Mouse (Mus musculus): Measurements from ENCODE around the gene Fbxo34. TPM values are rescaled to one million over a fixed set of nuclear protein-coding genes. Genes with fewer than 3 reads are reported as not detected.
"Not testable (repeated sequence)": the region's sequence is repeated elsewhere in the genome, so short reads cannot be mapped to it uniquely, and the experiment has no call there.

The Fbxo34 gene
- total RNA-seq, 2 experiments from 2014 or later: 10.7 to 12.3 TPM

DNA sequence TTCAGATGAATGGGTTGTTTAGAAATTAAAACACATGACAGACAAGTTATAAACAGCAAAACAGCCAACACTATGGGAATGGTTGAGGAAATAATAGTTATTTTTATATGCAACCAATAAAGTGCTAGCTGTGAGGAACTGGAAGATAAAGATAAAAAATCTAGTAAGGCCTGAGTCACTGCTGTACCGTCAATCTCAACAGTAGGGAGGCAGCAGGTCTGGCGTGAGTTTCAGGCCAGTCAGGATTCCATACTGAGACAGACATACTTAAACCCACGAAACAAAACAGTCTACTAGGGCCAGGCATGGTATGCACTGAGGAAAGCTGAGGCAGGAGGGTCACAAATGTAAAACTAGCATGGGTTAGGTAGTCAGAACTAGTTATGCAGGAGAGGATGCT is 78.1 kb downstream of the Fbxo34 start:
- no peak for DNase-seq
- Histone ChIP-seq H3K4me3 (no peak overlapping the region), H3K27ac (no peak overlapping the region)
- intact Hi-C loops (cut with DNase I): no loop called here
- TF ChIP-seq CTCF (IDR thresholded peaks at IDR 0.05): no peak

DNA sequence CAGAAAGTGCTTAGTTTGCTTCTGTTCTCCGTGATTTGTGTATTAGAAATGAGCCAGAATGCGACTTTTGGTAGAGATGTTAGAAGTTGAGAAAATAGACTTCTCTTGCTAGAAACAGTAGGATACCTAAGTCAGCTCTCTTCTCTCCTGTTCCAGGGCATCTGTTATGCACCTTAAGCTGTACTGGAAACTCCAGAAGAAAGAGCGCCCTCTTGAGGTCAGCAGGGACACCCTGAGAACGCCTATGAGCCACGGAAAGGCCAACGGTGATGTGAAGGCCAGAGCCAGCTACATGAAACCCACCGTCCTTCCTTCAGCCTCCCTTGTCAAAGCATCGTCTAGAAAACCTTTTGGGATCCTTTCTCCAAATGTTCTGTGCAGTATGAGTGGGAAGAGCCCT is 78.8 kb downstream of the Fbxo34 start:
- Histone ChIP-seq H3K27ac (no peak overlapping the region), H3K4me3 (no peak overlapping the region)
- peak; percentile 90 for TF ChIP-seq CTCF (IDR thresholded peaks at IDR 0.05)
- intact Hi-C loops (cut with DNase I): loop anchor here (1.0 kb wide), 1 partner anchor 57 kb away; no protein-coding TSS in a partner anchor
- peak; percentile 59 for DNase-seq

GRCm38 (mm10) chr14:47529592-47529991 is 79.4 kb downstream of the Fbxo34 start:
- intact Hi-C loops (cut with DNase I): loop anchor here (1.0 kb wide), 1 partner anchor 57 kb away; no protein-coding TSS in a partner anchor
- not testable (repeated sequence) for DNase-seq, H3K27ac ChIP-seq, H3K4me3 ChIP-seq

GRCm38 (mm10) chr14:47532496-47532895 is 82.3 kb downstream of the Fbxo34 start:
- no peak for TF ChIP-seq CTCF (IDR thresholded peaks at IDR 0.05)
- no peak for DNase-seq
- H3K4me3 ChIP-seq: no peak overlapping the region
- intact Hi-C loops (cut with DNase I): loop anchor here (10.0 kb wide), 1 partner anchor 198 kb away; no protein-coding TSS in a partner anchor
- H3K27ac ChIP-seq: peak overlapping the region; percentile 70; the same call in 1 of the 2 replicates

- peak overlapping the region; percentile 70 for H3K27ac ChIP-seq
- TF ChIP-seq CTCF (IDR thresholded peaks at IDR 0.05): peak; percentile 61
Observed at GRCm38 (mm10) chr14:47533365-47534175, 83.3 kb downstream of the Fbxo34 start.

DNA sequence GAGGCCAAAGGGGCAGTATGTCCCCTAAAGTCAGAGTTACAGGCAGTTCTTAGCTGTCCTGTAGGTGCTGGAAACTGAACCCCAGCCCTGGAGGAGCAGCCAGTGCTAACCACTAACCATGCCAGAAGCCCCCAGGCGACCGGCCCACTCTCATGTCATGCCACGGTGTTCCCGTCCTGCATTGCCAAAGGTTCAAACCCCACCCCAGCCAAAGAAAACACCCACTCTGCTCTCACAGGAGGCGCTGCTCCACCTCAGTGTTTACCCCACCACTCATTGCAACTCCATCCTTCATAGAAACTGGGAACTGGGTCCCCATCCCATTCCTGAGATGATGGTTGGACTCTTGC is 83.9 kb downstream of the Fbxo34 start:
- H3K4me3 ChIP-seq: no peak overlapping the region
- peak; percentile 31 for DNase-seq
- intact Hi-C loops (cut with DNase I): loop anchor here (10.0 kb wide), 1 partner anchor 199 kb away; no protein-coding TSS in a partner anchor

More at GRCm38 (mm10) chr14:47533365-47534175, 83.3 kb downstream of the Fbxo34 start:
- H3K4me3 ChIP-seq: peak overlapping the region; percentile 56
- DNase-seq: peak; percentile 56
- intact Hi-C loops (cut with DNase I): loop anchor here (10.0 kb wide), 1 partner anchor 199 kb away; no protein-coding TSS in a partner anchor

GRCm38 (mm10) chr14:47535096-47535495 is 84.9 kb downstream of the Fbxo34 start:
- intact Hi-C loops (cut with DNase I): loop anchor here (10.0 kb wide), 1 partner anchor 200 kb away; no protein-coding TSS in a partner anchor
- Histone ChIP-seq H3K27ac (no peak overlapping the region), H3K4me3 (no peak overlapping the region)
- no peak for DNase-seq
- TF ChIP-seq CTCF (IDR thresholded peaks at IDR 0.05): no peak

More for the DNA sequence above, 83.9 kb downstream of the Fbxo34 start:
- no peak for TF ChIP-seq CTCF (IDR thresholded peaks at IDR 0.05)
- H3K27ac ChIP-seq: peak overlapping the region; percentile 70

DNA sequence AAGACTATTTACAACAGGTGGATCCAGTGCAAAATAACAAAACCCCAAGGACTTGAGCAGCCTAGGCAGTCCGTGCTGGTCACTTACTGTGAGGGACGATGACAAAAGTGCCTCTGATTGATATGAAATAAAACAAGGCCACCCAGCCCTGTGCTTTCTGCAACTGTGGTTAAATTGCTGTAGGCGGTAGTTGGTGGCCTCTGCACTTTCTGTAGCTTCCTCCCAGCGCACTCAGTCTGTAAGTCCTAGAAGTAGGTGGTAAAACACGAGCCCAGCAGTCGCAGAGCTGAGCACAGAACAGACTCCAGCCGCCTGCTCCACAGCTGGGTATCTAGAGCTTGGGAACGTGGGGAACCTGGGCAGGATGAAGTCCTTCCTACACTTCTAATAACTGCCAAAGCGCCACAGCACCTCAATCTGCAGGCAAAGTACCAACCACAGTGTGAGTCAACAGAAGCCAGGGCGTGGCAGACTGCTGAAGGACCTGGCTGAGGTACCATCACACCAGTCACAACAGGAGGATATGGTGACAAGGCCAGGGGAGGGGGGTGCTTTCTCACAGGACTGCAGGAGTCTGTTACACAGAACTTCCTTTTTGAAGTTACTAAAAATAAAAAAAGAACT is 91.2 kb downstream of the Fbxo34 start:
- intact Hi-C loops (cut with DNase I): no loop called here
- H3K27ac ChIP-seq: no peak overlapping the region
- DNase-seq: no peak
- no peak for TF ChIP-seq CTCF (IDR thresholded peaks at IDR 0.05)
- H3K4me3 ChIP-seq: no peak overlapping the region

DNA sequence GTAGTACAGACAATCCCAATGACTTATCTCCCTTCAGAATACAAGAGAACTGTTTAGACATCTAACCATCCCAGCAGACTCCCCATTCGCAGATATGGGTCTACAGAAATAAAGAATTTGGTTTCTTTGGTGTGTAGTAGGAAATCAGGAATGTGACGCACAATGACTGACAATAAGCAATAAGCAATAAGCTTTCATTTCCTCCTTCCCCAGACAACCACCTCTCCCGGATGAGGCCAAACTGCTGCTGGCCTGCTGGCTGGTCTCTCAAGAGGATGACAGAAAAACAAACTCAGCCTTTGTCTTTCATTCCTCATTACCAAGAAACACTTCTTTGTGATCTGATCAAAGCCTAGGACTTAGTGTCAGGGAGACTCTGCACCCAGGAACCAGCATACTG is 92.1 kb downstream of the Fbxo34 start:
- intact Hi-C loops (cut with DNase I): no loop called here
- Histone ChIP-seq H3K27ac (no peak overlapping the region), H3K4me3 (no peak overlapping the region)
- no peak for TF ChIP-seq CTCF (IDR thresholded peaks at IDR 0.05)
- no peak for DNase-seq

- Histone ChIP-seq H3K4me3 (no peak overlapping the region), H3K27ac (no peak overlapping the region)
- intact Hi-C loops (cut with DNase I): no loop called here
- DNase-seq: no peak
- no peak for TF ChIP-seq CTCF (IDR thresholded peaks at IDR 0.05)
Observed at GRCm38 (mm10) chr14:47544286-47544685, 94.1 kb downstream of the Fbxo34 start.

GRCm38 (mm10) chr14:47544877-47545276 is 94.7 kb downstream of the Fbxo34 start:
- H3K4me3 ChIP-seq: no peak overlapping the region
- no peak for DNase-seq
- no peak for TF ChIP-seq CTCF (IDR thresholded peaks at IDR 0.05)
- intact Hi-C loops (cut with DNase I): no loop called here
- no peak overlapping the region for H3K27ac ChIP-seq

- no peak for DNase-seq
- Histone ChIP-seq H3K27ac (no peak overlapping the region), H3K4me3 (no peak overlapping the region)
- intact Hi-C loops (cut with DNase I): no loop called here
- TF ChIP-seq CTCF (IDR thresholded peaks at IDR 0.05): no peak
Observed at GRCm38 (mm10) chr14:47551668-47552067, 101.4 kb downstream of the Fbxo34 start.

- DNase-seq: no peak
- intact Hi-C loops (cut with DNase I): no loop called here
- TF ChIP-seq CTCF (IDR thresholded peaks at IDR 0.05): no peak
- Histone ChIP-seq H3K27ac (no peak overlapping the region), H3K4me3 (no peak overlapping the region)
Observed at GRCm38 (mm10) chr14:47553380-47553779, 103.2 kb downstream of the Fbxo34 start.

Measured in gastrocnemius, adult 2 months (tissue).